8 mouse cellular contexts compared by ENCODE assay signal in genomic region chr19:46136639-46137580, GRCm38 (mm10). TPM values are rescaled to one million over a fixed set of nuclear protein-coding genes. Genes with fewer than 3 reads are reported as not detected.
DNase-seq lines count a peak whose midpoint lies in the region; ATAC-seq and TF ChIP-seq lines count a peak whose summit lies in the region.

No protein-coding gene starts in this region.

- no peak overlapping the region for H3K27ac ChIP-seq in intestine, embryonic 15.5 days
- H3K27ac ChIP-seq in midbrain, postnatal 0 days (ENCODE audit: low read depth, low read length) = no peak overlapping the region

- peak; percentile 57 for DNase-seq in layer of hippocampus, adult 11-12 months (ENCODE audit: low spot score)
- DNase-seq in layer of hippocampus, adult 9-10 months (ENCODE audit: low spot score) = no peak
- DNase-seq in embryo, embryonic 11 days = peak; percentile 73
- peak; percentile 50 to 63 for DNase-seq in gastrocnemius, postnatal 4 days (ENCODE audit: low spot score in 2 of 2)
- DNase-seq in liver = peak; percentile 88
- DNase-seq in midbrain, postnatal 0 days (ENCODE audit: low spot score) = no peak
- DNase-seq in spleen, postnatal 4 days (ENCODE audit: low spot score in 2 of 2) = peak; percentile 81 to 94

- H3K36me3 ChIP-seq in intestine, embryonic 15.5 days = no peaks in the 10 kb centered on the region
- H3K36me3 ChIP-seq in midbrain, postnatal 0 days (ENCODE audit: insufficient read depth, low read length) = no peaks in the 10 kb centered on the region

- no peaks in the 10 kb centered on the region for H3K9me3 ChIP-seq in intestine, embryonic 15.5 days
- H3K9me3 ChIP-seq in midbrain, postnatal 0 days (ENCODE audit: low read length) = no peaks in the 10 kb centered on the region

- peak; percentile 37 for ATAC-seq in intestine, embryonic 15.5 days
- ATAC-seq in midbrain, postnatal 0 days (ENCODE audit: low FRiP score) = peak; percentile 28; the same call in 1 of the 2 replicates

- peak; percentile 74 for TF ChIP-seq CTCF in midbrain, postnatal 0 days (IDR thresholded peaks at IDR 0.05)

- 2% methylated on average over 49 of the region's 49 CpGs for WGBS in intestine, embryonic 15.5 days
- 2% methylated on average over 49 of the region's 49 CpGs for WGBS in midbrain, postnatal 0 days

- peak overlapping the region; percentile 50 for H3K9ac ChIP-seq in intestine, embryonic 15.5 days
- H3K9ac ChIP-seq in midbrain, postnatal 0 days (replicated peaks; ENCODE audit: low read length, poor library complexity, severe bottlenecking) = peak overlapping the region; percentile 55; the same call in 1 of the 2 replicates

- H3K4me2 ChIP-seq in intestine, embryonic 15.5 days (replicated peaks) = peak overlapping the region; percentile 100
- peak overlapping the region; percentile 100 for H3K4me2 ChIP-seq in midbrain, postnatal 0 days (ENCODE audit: low read depth, low read length, poor library complexity, severe bottlenecking)

- peaks cover 63% of the 10 kb centered on the region for H3K27me3 ChIP-seq in intestine, embryonic 15.5 days (replicated peaks)
- peaks cover 40% of the 10 kb centered on the region for H3K27me3 ChIP-seq in midbrain, postnatal 0 days (ENCODE audit: insufficient read depth, low read length)

- H3K4me3 ChIP-seq in intestine, embryonic 15.5 days (replicated peaks) = peak overlapping the region; percentile 54
- H3K4me3 ChIP-seq in midbrain, postnatal 0 days (ENCODE audit: low read depth, low read length) = peak overlapping the region; percentile 56

- peaks cover 22% of the 10 kb centered on the region for H3K4me1 ChIP-seq in intestine, embryonic 15.5 days (replicated peaks)
- H3K4me1 ChIP-seq in midbrain, postnatal 0 days (ENCODE audit: insufficient read depth, low read length) = 0 out of 2 replicates have a peak, but pooled peaks cover 2% of the 10 kb centered on the region

RNA-seq across cellular contexts. Expression of gene Elovl3, which starts 5.2 kb away (rescaled TPM):
- not detected for total RNA-seq in gastrocnemius, postnatal 4 days (2021)
- not detected in 2 replicates for polyA plus RNA-seq in intestine, embryonic 15.5 days (2015; fragmentation: Nextera tagmentation; extraction: Ambion mirVana)
- total RNA-seq in midbrain, postnatal 0 days (2014; rRNA removed) = 0.05 TPM in 1 of 2 replicates, not detected in the other
- polyA plus RNA-seq in midbrain, postnatal 0 days (2015; fragmentation: Nextera tagmentation; extraction: Ambion mirVana) = 0.21 and 0.32 TPM in 2 replicates

RNA-seq across cellular contexts. Expression of gene Pitx3, which starts 11.2 kb away (rescaled TPM):
- 10 to 100 TPM; 32.2 to 36.1 TPM for total RNA-seq in gastrocnemius, postnatal 4 days (2021)
- polyA plus RNA-seq in intestine, embryonic 15.5 days (2015; fragmentation: Nextera tagmentation; extraction: Ambion mirVana) = not detected in 2 replicates
- 1.9 and 3.1 TPM in 2 replicates for total RNA-seq in midbrain, postnatal 0 days (2014; rRNA removed)
- polyA plus RNA-seq in midbrain, postnatal 0 days (2015; fragmentation: Nextera tagmentation; extraction: Ambion mirVana) = 2.5 and 2.7 TPM in 2 replicates

RNA-seq across cellular contexts. Expression of gene Gbf1, which starts 15.4 kb away (rescaled TPM):
- total RNA-seq in gastrocnemius, postnatal 4 days (2021) = 10 to 100 TPM; 76.4 to 86.9 TPM
- 49.6 and 50.0 TPM in 2 replicates for polyA plus RNA-seq in intestine, embryonic 15.5 days (2015; fragmentation: Nextera tagmentation; extraction: Ambion mirVana)
- 59.8 and 60.9 TPM in 2 replicates for total RNA-seq in midbrain, postnatal 0 days (2014; rRNA removed)
- 42.8 and 51.6 TPM in 2 replicates for polyA plus RNA-seq in midbrain, postnatal 0 days (2015; fragmentation: Nextera tagmentation; extraction: Ambion mirVana)

Comparison
In these comparisons a context has a peak if more than half of its experiments do, and no peak if none do; other contexts are left out.
1. DNase-seq: peak in layer of hippocampus, adult 11-12 months (single experiment), embryo, embryonic 11 days (single experiment), gastrocnemius, postnatal 4 days (2 of 2), liver (single experiment) and spleen, postnatal 4 days (2 of 2); none in layer of hippocampus, adult 9-10 months (single experiment) and midbrain, postnatal 0 days (single experiment).